Mouse (Mus musculus) adipose tissue, adult 10 weeks (tissue): ENCODE measurements around the gene Naf1. TPM values are rescaled to one million over a fixed set of nuclear protein-coding genes. Genes with fewer than 3 reads are reported as not detected.

Experiments
- polyA plus RNA-seq: library from polyadenylated mRNA; stranded (reverse); fragments of 350-450 nt; fragmentation: Illumina TruSeq; extraction: RNeasy Lipid Tissue Mini Kit (QIAGEN cat#74804); gene quantifications from one replicate; pipeline ENCODE4 v1.2.3, GENCODE M21; 2014; ENCODE audit warnings: low read depth, low replicate concordance

Naf1 gene
- polyA plus RNA-seq, result 9.0 TPM

DNA sequence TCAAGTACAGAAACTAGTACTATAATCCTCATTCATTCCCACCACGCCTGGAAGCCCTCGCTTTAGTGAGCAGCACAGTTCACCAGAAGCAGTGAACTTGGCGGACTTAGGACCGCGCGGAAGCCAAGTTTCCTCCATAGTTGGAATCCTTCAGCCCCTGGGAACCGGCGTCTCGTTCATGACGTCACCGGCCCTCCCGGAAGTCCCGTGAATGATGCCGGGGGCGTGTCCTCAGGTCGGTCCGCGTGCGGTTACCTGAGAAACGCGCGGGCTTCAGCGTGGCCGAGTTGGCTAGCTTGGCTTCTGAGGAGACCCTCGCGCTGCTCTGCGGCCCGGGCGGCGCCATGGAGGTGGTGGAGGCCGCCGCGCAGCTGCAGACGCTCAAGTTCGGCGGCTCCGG, at the start of gene Naf1:
Naf1 (plus strand) TSS at position 195 of the 400 bp plus-strand sequence.

Other genes starting within 250 kb of the Naf1 start
- not detected for gene Npy5r, start 172.1 kb upstream of the Naf1 start, polyA plus RNA-seq
- gene Npy1r, start 163.0 kb upstream of the Naf1 start, polyA plus RNA-seq, result 2.7 TPM